Mouse (Mus musculus) stomach, postnatal 0 days (tissue): ENCODE measurements around the gene Sap25.

Source experiments
- CTCF ChIP-seq: IDR thresholded peaks from 2 replicates; pipeline ENCODE4 v1.5.1; 2016; ENCODE audit warnings: antibody characterized with exemption, low read depth, mild to moderate bottlenecking, moderate library complexity
- EP300 ChIP-seq: optimal IDR thresholded peaks from 2 replicates; pipeline ENCODE3; 2016; ENCODE audit warnings: antibody characterized with exemption

- TF ChIP-seq CTCF (no peak), EP300 (no peak)
Measured at GRCm38 (mm10) chr5:137631591-137631990, 9.5 kb upstream of the Sap25 start.
